Mouse (Mus musculus): ENCODE results near the gene Samd8.

Samd8 gene

GRCm38 (mm10) chr14:21745149-21745548, 5.2 kb upstream of the Samd8 start:
- DNase-seq (ENCODE audit: low spot score in 2 of 2) = peak in 1 of 2 experiments; percentile 12

- DNase-seq (ENCODE audit: low spot score in 2 of 2) = peak in 1 of 2 experiments; percentile 8
Measured at GRCm38 (mm10) chr14:21746251-21746650, 4.1 kb upstream of the Samd8 start.

- peak in 1 of 2 experiments; percentile 8 for DNase-seq (ENCODE audit: low spot score in 2 of 2)
Measured at GRCm38 (mm10) chr14:21746846-21747245, 3.5 kb upstream of the Samd8 start.

GRCm38 (mm10) chr14:21747436-21748141, 2.7 kb upstream of the Samd8 start:
- DNase-seq (ENCODE audit: low spot score in 2 of 2) = peak in 1 of 2 experiments; percentile 10

GRCm38 (mm10) chr14:21748142-21748870, 2.0 kb upstream of the Samd8 start:
- peak; percentile 39 to 69 for DNase-seq (ENCODE audit: low spot score in 2 of 2)

GRCm38 (mm10) chr14:21750881-21751542, 681 bp downstream of the Samd8 start, which contains the start of gene Dusp13:
Dusp13 (minus strand) TSS chr14:21751181.
- peak; percentile 65 to 71 for DNase-seq (ENCODE audit: low spot score in 2 of 2)

GRCm38 (mm10) chr14:21752411-21752810, 2.1 kb downstream of the Samd8 start:
- no peak for DNase-seq (ENCODE audit: low spot score in 2 of 2)

- DNase-seq (ENCODE audit: low spot score in 2 of 2) = no peak
Measured at GRCm38 (mm10) chr14:21753367-21753766, 3.0 kb downstream of the Samd8 start.

- no peak for DNase-seq (ENCODE audit: low spot score in 2 of 2)
Measured at GRCm38 (mm10) chr14:21761560-21761959, 11.2 kb downstream of the Samd8 start.

GRCm38 (mm10) chr14:21763736-21764135, 13.4 kb downstream of the Samd8 start:
- no peak for DNase-seq (ENCODE audit: low spot score in 2 of 2)

GRCm38 (mm10) chr14:21764646-21765045, 14.3 kb downstream of the Samd8 start:
- DNase-seq (ENCODE audit: low spot score in 2 of 2) = no peak

GRCm38 (mm10) chr14:21765754-21766397, 15.5 kb downstream of the Samd8 start:
- DNase-seq (ENCODE audit: low spot score in 2 of 2) = no peak

GRCm38 (mm10) chr14:21766398-21766958, 16.1 kb downstream of the Samd8 start:
- DNase-seq (ENCODE audit: low spot score in 2 of 2) = no peak

- no peak for DNase-seq (ENCODE audit: low spot score in 2 of 2)
Measured at GRCm38 (mm10) chr14:21772506-21773281, 22.4 kb downstream of the Samd8 start.

GRCm38 (mm10) chr14:21773946-21774345, 23.6 kb downstream of the Samd8 start:
- DNase-seq (ENCODE audit: low spot score in 2 of 2) = no peak

- DNase-seq (ENCODE audit: low spot score in 2 of 2) = no peak
Measured at GRCm38 (mm10) chr14:21776201-21776600, 25.9 kb downstream of the Samd8 start.

GRCm38 (mm10) chr14:21786500-21786899, 36.2 kb downstream of the Samd8 start:
- no peak for DNase-seq (ENCODE audit: low spot score in 2 of 2)

- DNase-seq (ENCODE audit: low spot score in 2 of 2) = no peak
Measured at GRCm38 (mm10) chr14:21787374-21787773, 37.0 kb downstream of the Samd8 start.

- no peak for DNase-seq (ENCODE audit: low spot score in 2 of 2)
Measured at GRCm38 (mm10) chr14:21788121-21788520, 37.8 kb downstream of the Samd8 start.

- no peak for DNase-seq (ENCODE audit: low spot score in 2 of 2)
Measured at GRCm38 (mm10) chr14:21790585-21791251, 40.4 kb downstream of the Samd8 start.

All from spleen, postnatal 10 days (tissue).